Mouse (Mus musculus) thymus, adult 2 months (tissue): ENCODE measurements around the gene Hepacam. TPM values are rescaled to one million over a fixed set of nuclear protein-coding genes. Genes with fewer than 3 reads are reported as not detected.

Source experiments
- DNase-seq: peaks from one replicate; pipeline ENCODE4 v3.0.0; 2021
- H3K27ac ChIP-seq: fragments of 200-500 bp; 2 replicates; pipeline ENCODE4 v1.5.1; 2012; ENCODE audit warnings: low read length, control low read depth; ENCODE audit not compliant: control insufficient read depth, insufficient read depth
- H3K27me3 ChIP-seq: fragments of 200-500 bp; 2 replicates; pipeline ENCODE4 v1.6.1; 2012; ENCODE audit warnings: mild to moderate bottlenecking, low read length, moderate library complexity, mixed read lengths; ENCODE audit not compliant: control insufficient read depth, insufficient read depth
- H3K36me3 ChIP-seq: fragments of 200-500 bp; 2 replicates; pipeline ENCODE4 v1.6.1; 2012; ENCODE audit warnings: mild to moderate bottlenecking, low read length, moderate library complexity; ENCODE audit not compliant: control insufficient read depth, insufficient read depth
- H3K4me1 ChIP-seq: fragments of 200-500 bp; replicated peaks from 2 replicates; pipeline ENCODE4 v1.6.1; 2012; ENCODE audit warnings: low read length; ENCODE audit not compliant: control insufficient read depth, insufficient read depth
- H3K4me3 ChIP-seq: fragments of 200-500 bp; 2 replicates; pipeline ENCODE4 v1.5.1; 2012; ENCODE audit warnings: mild to moderate bottlenecking, low read length, control low read depth, moderate library complexity; ENCODE audit not compliant: control insufficient read depth, insufficient read depth
- CTCF ChIP-seq: fragments of 200-500 bp; IDR thresholded peaks from 2 replicates; pipeline ENCODE4 v1.5.1; 2012; ENCODE audit warnings: mild to moderate bottlenecking, control low read depth, low read length, moderate library complexity, borderline replicate concordance; ENCODE audit not compliant: control insufficient read depth, poor library complexity, insufficient read depth; ENCODE audit errors: extremely low read depth
- POLR2A ChIP-seq: fragments of 200-500 bp; IDR thresholded peaks from 2 replicates; pipeline ENCODE4 v1.6.1; 2012; ENCODE audit warnings: mild to moderate bottlenecking, low read length, control low read depth, moderate library complexity; ENCODE audit not compliant: control insufficient read depth, poor library complexity, insufficient read depth; ENCODE audit errors: extremely low read depth
- WGBS: fragments of 180-500 bp; shearing (Covaris S2); methylation state at CpG from one replicate; pipeline ENCODE4 v1.1.7; 2018; 5-methylcytosine and 5-hydroxymethylcytosine counted together
- polyA plus RNA-seq: library from polyadenylated mRNA; depleted of rRNA; stranded (reverse); fragments of >200 nt; gene quantifications from 2 replicates; pipeline ENCODE4 v1.2.3, GENCODE M21; 2012

The Hepacam gene
- polyA plus RNA-seq, 1 experiment = 0.09 TPM

GRCm38 (mm10) chr9:37412989-37413388 lies 45.8 kb downstream of the Hepacam start:
- H3K27ac ChIP-seq = no peak overlapping the region
- no peak overlapping the region for H3K4me3 ChIP-seq
- WGBS = 77% methylated on average over 3 of the region's 3 CpGs
- H3K27me3 ChIP-seq = no peaks in the 10 kb centered on the region
- TF ChIP-seq CTCF (no peak), POLR2A (no peak)
- no peak for DNase-seq
- H3K4me1 ChIP-seq = peaks cover 6% of the 10 kb centered on the region; the same call in 1 of the 2 replicates
- no peaks in the 10 kb centered on the region for H3K36me3 ChIP-seq

DNA sequence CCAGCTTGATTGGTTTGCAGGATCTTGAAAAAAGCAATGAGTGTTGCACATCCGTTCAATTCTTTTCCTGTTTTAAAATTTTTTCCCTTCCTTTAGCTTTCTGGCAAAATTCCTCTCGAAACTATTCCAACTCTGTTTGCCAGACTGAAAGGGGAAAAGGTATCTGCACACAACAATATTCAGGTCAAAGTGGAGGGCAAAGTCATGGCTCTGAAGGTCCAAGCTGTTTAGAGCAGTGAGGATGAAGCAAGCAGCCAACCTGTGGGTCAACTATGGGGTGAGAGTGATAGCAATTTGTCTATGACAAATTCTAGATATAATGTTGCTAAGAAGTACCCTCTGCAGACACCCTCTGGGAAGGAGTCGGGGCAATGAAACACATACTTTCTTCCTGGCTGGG lies 47.5 kb downstream of the Hepacam start:
- Histone ChIP-seq H3K36me3 (no peaks in the 10 kb centered on the region), H3K27ac (no peak overlapping the region), H3K4me1 (peaks cover 6% of the 10 kb centered on the region; the same call in 1 of the 2 replicates), H3K27me3 (no peaks in the 10 kb centered on the region), H3K4me3 (no peak overlapping the region)
- no peak for TF ChIP-seq CTCF
- TF ChIP-seq POLR2A = no peak
- no peak for DNase-seq
- 86% methylated on average over 3 of the region's 3 CpGs for WGBS

- Histone ChIP-seq H3K4me3 (no peak overlapping the region), H3K27ac (no peak overlapping the region), H3K36me3 (no peaks in the 10 kb centered on the region), H3K4me1 (peaks cover 13% of the 10 kb centered on the region), H3K27me3 (no peaks in the 10 kb centered on the region)
- DNase-seq = no peak
- WGBS = 73% methylated on average over 4 of the region's 4 CpGs
- TF ChIP-seq POLR2A = no peak
- no peak for TF ChIP-seq CTCF
These were observed 51.6 kb downstream of the Hepacam start for GRCm38 (mm10) chr9:37418791-37419190.

DNA sequence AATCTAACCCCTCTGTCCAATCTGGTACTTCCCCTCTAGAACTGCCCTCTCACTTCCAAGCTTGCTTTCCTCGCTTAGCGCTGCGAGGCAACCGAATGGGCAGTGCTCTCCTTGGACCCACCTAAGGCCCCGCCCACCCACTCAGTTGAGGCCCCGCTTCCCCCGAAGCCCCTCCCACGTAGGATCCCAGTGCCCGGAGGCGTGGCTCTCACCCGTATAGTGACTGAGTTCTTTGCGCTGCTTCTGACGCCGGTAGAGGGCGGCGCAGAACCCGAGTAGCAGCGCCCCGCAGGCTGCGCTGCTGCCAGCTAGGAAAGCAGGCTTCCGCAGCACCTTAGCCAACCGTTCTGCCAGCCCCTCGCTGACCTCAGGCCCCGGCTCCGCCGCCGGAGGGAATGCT lies 53.5 kb downstream of the Hepacam start:
- 1% methylated on average over 27 of the region's 27 CpGs for WGBS
- H3K4me3 ChIP-seq = no peak overlapping the region
- no peaks in the 10 kb centered on the region for H3K36me3 ChIP-seq
- TF ChIP-seq POLR2A = 0 out of 2 replicates have a peak, but pooled peaks have one; percentile 28
- peak; percentile 83 for TF ChIP-seq CTCF
- H3K4me1 ChIP-seq = peaks cover 13% of the 10 kb centered on the region
- H3K27ac ChIP-seq = no peak overlapping the region
- DNase-seq = peak; percentile 84
- no peaks in the 10 kb centered on the region; the same call in 1 of the 2 replicates for H3K27me3 ChIP-seq

DNA sequence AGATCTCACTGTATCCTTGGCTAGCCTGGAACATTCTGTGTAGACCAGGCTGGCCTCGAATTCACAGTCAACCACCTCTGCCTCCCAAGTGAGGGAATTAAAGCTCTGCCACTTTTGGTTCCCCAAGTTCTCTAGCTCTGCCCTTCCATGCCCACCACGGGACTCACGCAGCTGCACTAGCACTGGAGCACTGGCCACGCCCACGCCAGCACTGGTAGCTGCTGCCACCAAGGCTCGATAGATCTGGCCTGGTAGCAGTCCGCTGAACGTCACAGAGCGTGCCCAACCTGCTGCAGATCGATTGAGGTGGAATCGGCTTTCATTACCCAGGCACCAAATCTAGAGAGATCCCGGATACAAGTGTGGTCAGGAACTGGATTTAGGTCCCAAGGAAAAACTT lies 54.1 kb downstream of the Hepacam start:
- H3K27ac ChIP-seq = no peak overlapping the region
- WGBS = 15% methylated on average over 12 of the region's 12 CpGs
- peaks cover 13% of the 10 kb centered on the region for H3K4me1 ChIP-seq
- no peak overlapping the region for H3K4me3 ChIP-seq
- DNase-seq = peak; percentile 60
- no peaks in the 10 kb centered on the region; the same call in 1 of the 2 replicates for H3K27me3 ChIP-seq
- H3K36me3 ChIP-seq = no peaks in the 10 kb centered on the region
- TF ChIP-seq CTCF (no peak), POLR2A (no peak)

- DNase-seq = no peak
- WGBS = 42% methylated on average over 26 of the region's 26 CpGs
- Histone ChIP-seq H3K4me1 (no peaks in the 10 kb centered on the region), H3K36me3 (no peaks in the 10 kb centered on the region), H3K27ac (no peak overlapping the region), H3K27me3 (peaks cover 3% of the 10 kb centered on the region; the same call in 1 of the 2 replicates), H3K4me3 (no peak overlapping the region)
- TF ChIP-seq POLR2A (no peak), CTCF (no peak)
These were observed 62.2 kb downstream of the Hepacam start for GRCm38 (mm10) chr9:37429326-37429725.

DNA sequence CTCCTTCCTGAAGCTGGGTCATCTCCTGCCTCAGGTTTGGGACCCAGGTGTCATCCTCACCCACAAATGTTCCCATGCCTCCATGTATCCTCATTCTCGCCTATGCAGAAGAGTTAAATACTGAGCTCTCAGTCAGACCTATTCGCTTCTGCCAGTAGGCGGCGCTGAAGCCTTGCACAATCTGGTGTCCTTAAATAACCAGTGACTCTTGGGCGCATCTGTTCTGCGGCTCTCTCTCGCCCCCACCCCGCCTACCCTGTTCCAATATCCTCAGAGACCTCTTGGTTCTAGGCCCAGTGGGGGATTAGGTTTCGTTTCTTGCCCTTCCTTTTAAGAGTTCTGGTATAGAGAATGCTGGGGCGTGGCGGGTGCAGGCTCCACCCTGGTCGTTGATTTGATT lies 63.4 kb downstream of the Hepacam start:
- Histone ChIP-seq H3K4me1 (no peaks in the 10 kb centered on the region), H3K27me3 (peaks cover 3% of the 10 kb centered on the region; the same call in 1 of the 2 replicates), H3K4me3 (no peak overlapping the region), H3K36me3 (no peaks in the 10 kb centered on the region), H3K27ac (no peak overlapping the region)
- peak; percentile 76 for DNase-seq
- 4% methylated on average over 12 of the region's 12 CpGs for WGBS
- TF ChIP-seq POLR2A = no peak
- peak; percentile 65; the same call in 1 of the 2 replicates for TF ChIP-seq CTCF
